9 mouse cellular contexts compared by ENCODE assay signal in the genomic region with DNA sequence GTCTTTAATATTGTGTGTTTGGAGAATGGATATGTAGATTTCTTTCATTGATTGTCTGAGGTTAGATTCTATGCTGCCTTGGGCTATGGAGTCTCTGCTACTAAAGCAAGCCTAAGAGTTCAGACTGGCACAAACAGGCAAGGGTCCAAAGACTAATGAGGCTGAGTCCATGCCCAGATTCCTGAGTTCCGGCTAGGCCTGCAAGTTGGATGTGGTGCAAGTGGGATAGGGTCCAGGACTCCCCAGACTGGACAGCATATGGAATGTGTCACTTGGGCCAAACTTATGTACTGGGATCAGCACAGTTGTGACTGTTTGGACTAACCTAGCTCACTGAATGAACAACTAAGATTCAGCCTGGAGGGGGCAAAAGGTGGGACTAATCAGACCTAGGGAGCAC. TPM values are rescaled to one million over a fixed set of nuclear protein-coding genes. Genes with fewer than 3 reads are reported as not detected.
DNase-seq lines count a peak whose midpoint lies in the region; ATAC-seq lines count a peak whose summit lies in the region.
"Had no signal": no experiment of that assay in that cellular context is flagged by ENCODE, and none has a peak within 500 bp of the region (broad histone marks: within the 10 kb centered on the region; RNA-seq: fewer than 3 reads in every experiment).

No protein-coding gene starts in this region.

- H3K27ac ChIP-seq in forebrain, embryonic 15.5 days (replicated peaks) = no peak overlapping the region; the same call in 1 of the 2 replicates
- no peak overlapping the region for H3K27ac ChIP-seq in forebrain, embryonic 10.5 days
- H3K27ac ChIP-seq in lung, embryonic 15.5 days = 0 out of 2 replicates have a peak overlapping the region, but pooled peaks have one; percentile 22
- H3K27ac ChIP-seq: left cerebral cortex, adult 2 months had no signal

- no peak overlapping the region for H3K4me3 ChIP-seq in forebrain, embryonic 15.5 days
- no peak overlapping the region for H3K4me3 ChIP-seq in forebrain, embryonic 10.5 days
- no peak overlapping the region for H3K4me3 ChIP-seq in lung, embryonic 15.5 days
- H3K4me3 ChIP-seq: left cerebral cortex, adult 2 months had no signal

- H3K9me3 ChIP-seq in forebrain, embryonic 15.5 days = no peaks in the 10 kb centered on the region
- H3K9me3 ChIP-seq in forebrain, embryonic 10.5 days = no peaks in the 10 kb centered on the region
- no peaks in the 10 kb centered on the region for H3K9me3 ChIP-seq in lung, embryonic 15.5 days

- H3K4me2 ChIP-seq in forebrain, embryonic 15.5 days (replicated peaks) = no peak overlapping the region
- H3K4me2 ChIP-seq in lung, embryonic 15.5 days = no peak overlapping the region

- WGBS in forebrain, embryonic 15.5 days = 57% methylated on average over 1 of the region's 1 CpGs
- 91% methylated on average over 1 of the region's 1 CpGs for WGBS in forebrain, embryonic 10.5 days
- 22% methylated on average over 1 of the region's 1 CpGs for WGBS in lung, embryonic 15.5 days

- H3K27me3 ChIP-seq in forebrain, embryonic 15.5 days = no peaks in the 10 kb centered on the region
- H3K27me3 ChIP-seq in forebrain, embryonic 10.5 days (ENCODE audit: poor library complexity, severe bottlenecking) = no peaks in the 10 kb centered on the region
- H3K27me3 ChIP-seq in lung, embryonic 15.5 days = no peaks in the 10 kb centered on the region

- ATAC-seq in forebrain, embryonic 15.5 days (replicated peaks) = peak; percentile 94
- peak; percentile 81 for ATAC-seq in lung, embryonic 15.5 days (ENCODE audit: borderline replicate concordance, extremely low read depth, low FRiP score, low TSS enrichment)
- no peak for ATAC-seq in CD4-positive, CD25-positive, alpha-beta regulatory T cell, adult 4 months

- peaks cover 4% of the 10 kb centered on the region; the same call in 1 of the 2 replicates for H3K4me1 ChIP-seq in forebrain, embryonic 15.5 days
- no peaks in the 10 kb centered on the region for H3K4me1 ChIP-seq in forebrain, embryonic 10.5 days
- H3K4me1 ChIP-seq in lung, embryonic 15.5 days = peaks cover 8% of the 10 kb centered on the region; the same call in 1 of the 2 replicates

- DNase-seq in forebrain, embryonic 10.5 days (ENCODE audit: extremely low spot score, low spot score) = no peak
- DNase-seq in lung, postnatal 14 days = no peak
- DNase-seq in cerebellum, adult 9-10 months = peak; percentile 96
- peak; percentile 88 for DNase-seq in kidney, adult 9 months
- DNase-seq in frontal cortex, postnatal 14 days (ENCODE audit: low spot score in 2 of 2) = no peak

- no peaks in the 10 kb centered on the region for H3K36me3 ChIP-seq in forebrain, embryonic 15.5 days
- H3K36me3 ChIP-seq in forebrain, embryonic 10.5 days (replicated peaks) = no peaks in the 10 kb centered on the region
- H3K36me3 ChIP-seq in lung, embryonic 15.5 days = no peaks in the 10 kb centered on the region

- H3K9ac ChIP-seq in forebrain, embryonic 15.5 days (replicated peaks) = no peak overlapping the region
- H3K9ac ChIP-seq in lung, embryonic 15.5 days = no peak overlapping the region

RNA-seq across cellular contexts. Expression of a gene that starts 19.3 kb away (rescaled TPM):
- polyA plus RNA-seq in forebrain, embryonic 15.5 days (2015; fragmentation: Nextera tagmentation; extraction: Ambion mirVana) = 85.2 and 96.9 TPM in 2 replicates
- 20.7 and 24.5 TPM in 2 replicates for polyA plus RNA-seq in forebrain, embryonic 10.5 days (2016; fragmentation: Nextera tagmentation; extraction: Ambion mirVana)
- polyA plus RNA-seq in lung, embryonic 15.5 days (2015; fragmentation: Nextera tagmentation; extraction: Ambion mirVana) = 30.6 and 34.3 TPM in 2 replicates
- 10 to 100 TPM; 19.3 to 37.7 TPM for polyA plus RNA-seq in CD4-positive, CD25-positive, alpha-beta regulatory T cell, adult 4 months (2017; shearing (Covaris generic))

Comparison
In these comparisons a context has a peak if more than half of its experiments do, and no peak if none do; other contexts are left out.
1. DNase-seq: peak in cerebellum, adult 9-10 months (single experiment) and kidney, adult 9 months (single experiment); none in forebrain, embryonic 10.5 days (single experiment), lung, postnatal 14 days (single experiment) and frontal cortex, postnatal 14 days (0 of 2).